Comparison of ENCODE assay signal across 19 mouse cellular contexts in the genomic region with DNA sequence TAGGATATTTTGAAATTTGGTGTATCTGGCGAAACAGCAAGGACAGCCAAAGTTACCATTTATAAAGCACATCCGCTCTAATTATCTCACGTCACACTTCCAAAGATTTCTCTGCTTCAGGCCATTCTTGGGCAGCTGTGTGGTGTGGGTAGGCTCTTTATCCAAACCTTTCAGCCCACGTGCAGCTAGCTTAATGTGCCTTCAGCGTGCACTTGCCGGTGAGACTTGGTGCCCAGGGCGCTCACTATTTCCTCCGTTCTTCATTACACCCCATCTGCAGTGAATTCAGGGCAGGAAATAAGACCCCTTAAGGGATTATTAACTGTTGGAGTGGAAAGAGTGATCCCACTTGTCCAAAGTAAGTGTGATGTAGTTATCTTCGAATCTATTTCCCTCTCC.
DNase-seq lines count a peak whose midpoint lies in the region; ATAC-seq and TF ChIP-seq lines count a peak whose summit lies in the region.
"Had no signal": no experiment of that assay in that cellular context is flagged by ENCODE, and none has a peak within 500 bp of the region (broad histone marks: within the 10 kb centered on the region; RNA-seq: fewer than 3 reads in every experiment).

No protein-coding gene starts in this region.

- DNase-seq in hindbrain, embryonic 10.5 days (ENCODE audit: low spot score): no peak
- DNase-seq in embryonic facial prominence, embryonic 10.5 days (ENCODE audit: low spot score): no peak
- DNase-seq in heart, postnatal 36 days: no peak
- no peak for DNase-seq in kidney, postnatal 25 days
- DNase-seq: adrenal gland, adult 2 months; adrenal gland, postnatal 36 days; cerebellum, adult 11 months; cerebellum, adult 8-10 months; cerebellum, postnatal 14 days; embryo, embryonic 11 days; gastrocnemius, adult 2 months; gastrocnemius, postnatal 25 days; heart, postnatal 10 days had no signal

- no peak for TF ChIP-seq POLR2A in ES-Bruce4 (IDR thresholded peaks at IDR 0.05; ENCODE audit: insufficient read depth, low read length)

- H3K9ac ChIP-seq in hindbrain, embryonic 13.5 days: no peak overlapping the region
- H3K9ac ChIP-seq in ES-Bruce4 (ENCODE audit: low read depth, poor library complexity, severe bottlenecking): no peak overlapping the region
- no peak overlapping the region for H3K9ac ChIP-seq in limb, embryonic 15.5 days
- H3K9ac ChIP-seq: embryonic facial prominence, embryonic 12.5 days; hindbrain, embryonic 15.5 days had no signal

- 75% methylated on average over 9 of the region's 9 CpGs for WGBS in hindbrain, embryonic 13.5 days
- 85% methylated on average over 9 of the region's 9 CpGs for WGBS in hindbrain, embryonic 10.5 days
- WGBS in embryonic facial prominence, embryonic 10.5 days: 69% methylated on average over 9 of the region's 9 CpGs
- WGBS in limb, embryonic 15.5 days: 34% methylated on average over 9 of the region's 9 CpGs

- no peaks in the 10 kb centered on the region for H3K27me3 ChIP-seq in hindbrain, embryonic 13.5 days
- H3K27me3 ChIP-seq in hindbrain, embryonic 10.5 days (ENCODE audit: insufficient read depth, poor library complexity, severe bottlenecking): no peaks in the 10 kb centered on the region
- no peaks in the 10 kb centered on the region for H3K27me3 ChIP-seq in ES-Bruce4 (ENCODE audit: control insufficient read depth, insufficient read depth, low read length, poor library complexity, severe bottlenecking)
- no peaks in the 10 kb centered on the region for H3K27me3 ChIP-seq in embryonic facial prominence, embryonic 10.5 days (replicated peaks; ENCODE audit: low read depth, poor library complexity, severe bottlenecking)
- no peaks in the 10 kb centered on the region for H3K27me3 ChIP-seq in limb, embryonic 15.5 days
- H3K27me3 ChIP-seq: embryonic facial prominence, embryonic 12.5 days; hindbrain, embryonic 15.5 days had no signal

- H3K4me2 ChIP-seq in hindbrain, embryonic 13.5 days: no peak overlapping the region
- H3K4me2 ChIP-seq in limb, embryonic 15.5 days: no peak overlapping the region
- H3K4me2 ChIP-seq: embryonic facial prominence, embryonic 12.5 days; hindbrain, embryonic 15.5 days had no signal

- peaks cover 19% of the 10 kb centered on the region; the same call in 1 of the 2 replicates for H3K4me1 ChIP-seq in hindbrain, embryonic 13.5 days (replicated peaks)
- H3K4me1 ChIP-seq in hindbrain, embryonic 10.5 days (replicated peaks): peaks cover 21% of the 10 kb centered on the region
- H3K4me1 ChIP-seq in ES-Bruce4 (ENCODE audit: control insufficient read depth, insufficient read depth, low read length): peaks cover 6% of the 10 kb centered on the region
- H3K4me1 ChIP-seq in embryonic facial prominence, embryonic 10.5 days: peaks cover 29% of the 10 kb centered on the region
- peaks cover 23% of the 10 kb centered on the region for H3K4me1 ChIP-seq in limb, embryonic 15.5 days

- ATAC-seq in hindbrain, embryonic 13.5 days (ENCODE audit: low FRiP score): no peak
- peak; percentile 64; the same call in 1 of the 2 replicates for ATAC-seq in limb, embryonic 15.5 days (ENCODE audit: insufficient number of reproducible peaks, low FRiP score, low TSS enrichment, low read depth)
- ATAC-seq: Patski had no signal

- intact Hi-C loops in heart, postnatal 36 days (cut with DNase I): no loop called here

- H3K36me3 ChIP-seq in hindbrain, embryonic 13.5 days: no peaks in the 10 kb centered on the region
- no peaks in the 10 kb centered on the region for H3K36me3 ChIP-seq in hindbrain, embryonic 10.5 days
- no peaks in the 10 kb centered on the region for H3K36me3 ChIP-seq in ES-Bruce4 (ENCODE audit: control insufficient read depth, insufficient read depth, low read length, poor library complexity, severe bottlenecking)
- H3K36me3 ChIP-seq in embryonic facial prominence, embryonic 10.5 days (replicated peaks): no peaks in the 10 kb centered on the region
- H3K36me3 ChIP-seq in limb, embryonic 15.5 days: no peaks in the 10 kb centered on the region
- H3K36me3 ChIP-seq: embryonic facial prominence, embryonic 12.5 days; hindbrain, embryonic 15.5 days had no signal

- no peak for TF ChIP-seq CTCF in ES-Bruce4 (IDR thresholded peaks at IDR 0.05; ENCODE audit: low read depth, low read length)

- no peak for TF ChIP-seq EP300 in ES-Bruce4 (IDR thresholded peaks at IDR 0.05; ENCODE audit: insufficient read depth, low read depth, low read length)

- 0 out of 2 replicates have a peak overlapping the region, but pooled peaks have one; percentile 2 for H3K27ac ChIP-seq in hindbrain, embryonic 13.5 days
- H3K27ac ChIP-seq in hindbrain, embryonic 10.5 days: no peak overlapping the region
- peak overlapping the region; percentile 31; the same call in 1 of the 2 replicates for H3K27ac ChIP-seq in ES-Bruce4 (ENCODE audit: insufficient read depth, low read length)
- H3K27ac ChIP-seq in embryonic facial prominence, embryonic 10.5 days (replicated peaks): 0 out of 2 replicates have a peak overlapping the region, but pooled peaks have one; percentile 32
- H3K27ac ChIP-seq in limb, embryonic 15.5 days: peak overlapping the region; percentile 63
- H3K27ac ChIP-seq: embryonic facial prominence, embryonic 12.5 days; gastrocnemius, adult 2 months had no signal

- H3K4me3 ChIP-seq in hindbrain, embryonic 13.5 days: no peak overlapping the region
- H3K4me3 ChIP-seq in hindbrain, embryonic 10.5 days: no peak overlapping the region
- no peak overlapping the region for H3K4me3 ChIP-seq in ES-Bruce4 (ENCODE audit: low read depth, low read length)
- H3K4me3 ChIP-seq in embryonic facial prominence, embryonic 10.5 days: no peak overlapping the region
- no peak overlapping the region for H3K4me3 ChIP-seq in limb, embryonic 15.5 days
- H3K4me3 ChIP-seq: embryonic facial prominence, embryonic 12.5 days; gastrocnemius, adult 2 months; hindbrain, embryonic 15.5 days had no signal

- no peaks in the 10 kb centered on the region for H3K9me3 ChIP-seq in hindbrain, embryonic 13.5 days
- H3K9me3 ChIP-seq in hindbrain, embryonic 10.5 days: no peaks in the 10 kb centered on the region
- H3K9me3 ChIP-seq in ES-Bruce4 (replicated peaks; ENCODE audit: control insufficient read depth, insufficient read depth, low read length, poor library complexity, severe bottlenecking): no peaks in the 10 kb centered on the region
- H3K9me3 ChIP-seq in embryonic facial prominence, embryonic 10.5 days: no peaks in the 10 kb centered on the region
- H3K9me3 ChIP-seq in limb, embryonic 15.5 days: no peaks in the 10 kb centered on the region
- H3K9me3 ChIP-seq: embryonic facial prominence, embryonic 12.5 days; hindbrain, embryonic 15.5 days had no signal
